Mouse (Mus musculus): ENCODE data around the gene Klk1b21.
"Not testable (repeated sequence)": the region's sequence is repeated elsewhere in the genome, so short reads cannot be mapped to it uniquely, and the experiment has no call there.

The Klk1b21 gene

DNA sequence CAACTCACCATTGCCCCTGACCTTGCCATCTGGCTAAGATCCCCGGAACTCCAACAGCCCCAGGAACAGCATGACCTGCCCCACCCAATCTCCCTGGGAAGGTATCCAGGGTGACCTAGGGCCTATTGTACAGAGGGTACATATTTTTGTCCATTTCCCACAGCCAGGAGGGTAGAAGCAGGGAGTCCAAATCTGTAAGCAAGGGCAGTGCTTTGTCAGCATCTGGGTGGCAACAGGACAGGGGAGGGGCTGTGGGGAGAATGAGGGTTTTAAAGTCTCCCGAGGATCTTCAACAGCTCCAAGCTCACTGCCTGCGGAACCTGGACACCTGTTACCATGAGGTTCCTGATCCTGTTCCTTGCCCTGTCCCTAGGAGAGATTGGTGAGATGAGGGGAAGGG, at the start of gene Klk1b21:
Gene Klk1b21 (plus strand): TSS at position 301 of the 400 bp plus-strand sequence.
- not testable (repeated sequence) for DNase-seq (ENCODE audit: extremely low read depth, low read depth, low spot score)

DNA sequence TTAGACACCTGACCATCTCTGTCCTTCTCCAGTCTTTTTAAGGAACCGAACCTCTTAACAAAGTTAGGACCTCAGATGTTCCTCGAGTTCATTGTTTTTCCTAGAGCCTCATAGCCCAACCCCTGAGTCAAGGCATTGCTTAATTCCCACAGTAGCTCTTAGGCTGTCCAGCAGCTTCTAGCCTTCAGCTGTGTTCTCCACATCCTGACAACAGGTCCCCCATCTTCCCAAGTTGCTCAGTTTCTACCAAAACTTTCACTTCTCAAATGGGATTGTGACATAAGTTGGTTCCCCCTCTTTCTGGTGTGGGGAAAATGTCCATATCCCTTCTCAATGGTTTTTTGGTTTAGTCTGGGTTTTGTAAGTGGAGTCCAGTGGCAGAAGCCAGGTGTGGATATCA, 30.0 kb upstream of the Klk1b21 start:
- no peak for DNase-seq (ENCODE audit: extremely low read depth, low read depth, low spot score)

DNA sequence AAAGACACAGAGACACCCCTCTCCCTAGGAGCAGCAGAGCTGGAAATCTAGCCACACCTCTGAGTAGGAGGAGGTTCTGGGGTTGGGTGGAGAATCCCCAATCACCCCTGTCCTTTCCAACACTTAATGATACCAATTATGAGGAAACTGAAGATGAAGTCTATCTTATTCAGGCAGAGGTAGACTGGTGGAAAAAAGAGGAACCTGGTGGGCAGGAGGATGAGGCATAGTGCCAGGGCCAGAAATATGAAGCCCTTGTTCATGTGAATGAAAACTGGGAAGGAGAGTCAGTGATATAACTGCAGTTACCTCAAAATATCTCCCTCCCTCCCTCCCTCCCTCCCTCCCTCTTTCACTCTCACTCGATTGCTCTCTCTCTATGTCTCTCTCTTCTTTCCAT, 24.4 kb upstream of the Klk1b21 start:
- no peak for DNase-seq (ENCODE audit: extremely low read depth, low read depth, low spot score)

DNA sequence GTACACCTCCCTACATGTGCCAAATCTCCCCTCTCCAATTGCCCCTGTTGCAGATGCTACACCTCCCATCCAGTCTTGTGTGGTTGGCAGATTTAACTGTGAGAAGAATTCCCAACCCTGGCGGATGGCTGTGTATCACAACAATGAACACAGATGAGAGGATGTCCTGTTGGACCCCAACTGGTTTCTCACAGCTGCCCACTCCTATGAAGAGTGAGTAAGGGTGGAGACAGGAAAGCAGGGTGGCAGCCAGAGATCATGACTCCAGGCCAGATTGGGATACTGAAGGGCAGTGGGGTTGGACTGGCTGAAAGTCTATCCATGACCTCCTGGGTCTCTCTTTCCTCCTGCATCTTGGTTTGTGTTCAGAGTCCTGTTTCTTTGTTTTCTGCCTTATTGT, 6.0 kb upstream of the Klk1b21 start:
- DNase-seq (ENCODE audit: extremely low read depth, low read depth, low spot score): no peak

DNA sequence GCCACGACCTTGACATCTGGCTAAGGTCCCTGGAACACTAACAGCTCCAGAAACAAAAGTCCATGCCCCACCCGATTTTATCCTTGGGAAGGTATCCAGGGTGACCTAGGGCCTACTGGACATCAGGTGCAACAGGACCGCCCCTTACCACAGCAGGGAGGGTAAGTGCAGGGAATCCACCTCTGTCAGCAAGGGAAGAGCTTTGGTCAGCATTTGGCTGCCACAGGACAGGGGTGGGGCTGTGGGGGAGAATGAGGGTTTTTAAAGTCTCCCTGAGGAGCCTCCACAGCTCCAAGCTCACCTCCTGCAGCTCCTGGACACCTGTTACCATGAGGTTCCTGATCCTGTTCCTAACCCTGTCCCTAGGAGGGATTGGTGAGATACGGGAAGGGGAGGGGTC, 10.2 kb downstream of the Klk1b21 start, which contains the start of gene Klk1b22:
Gene Klk1b22 (plus strand): TSS at position 301 of the 400 bp plus-strand sequence.
- no peak for DNase-seq (ENCODE audit: extremely low read depth, low read depth, low spot score)

DNA sequence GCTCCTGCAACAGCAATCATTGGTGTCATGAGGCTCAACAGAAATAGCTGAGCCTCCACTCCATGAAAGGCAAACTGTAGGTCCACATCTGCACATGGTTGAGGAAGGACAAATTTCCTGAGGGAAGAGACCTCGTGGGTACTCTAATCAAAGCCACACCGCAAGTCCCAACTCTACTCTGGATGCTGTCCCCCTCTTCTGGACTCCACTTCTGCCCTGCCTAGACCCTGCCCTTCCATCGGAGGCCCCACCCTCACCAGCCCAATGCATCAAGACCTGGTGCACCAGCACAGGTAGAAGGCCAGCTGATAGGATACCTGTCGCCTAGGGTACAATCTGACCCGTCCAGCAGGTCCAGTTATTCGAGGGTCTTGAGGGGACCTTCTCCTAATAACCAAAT, 21.3 kb downstream of the Klk1b21 start:
- no peak for DNase-seq (ENCODE audit: extremely low read depth, low read depth, low spot score)

DNA sequence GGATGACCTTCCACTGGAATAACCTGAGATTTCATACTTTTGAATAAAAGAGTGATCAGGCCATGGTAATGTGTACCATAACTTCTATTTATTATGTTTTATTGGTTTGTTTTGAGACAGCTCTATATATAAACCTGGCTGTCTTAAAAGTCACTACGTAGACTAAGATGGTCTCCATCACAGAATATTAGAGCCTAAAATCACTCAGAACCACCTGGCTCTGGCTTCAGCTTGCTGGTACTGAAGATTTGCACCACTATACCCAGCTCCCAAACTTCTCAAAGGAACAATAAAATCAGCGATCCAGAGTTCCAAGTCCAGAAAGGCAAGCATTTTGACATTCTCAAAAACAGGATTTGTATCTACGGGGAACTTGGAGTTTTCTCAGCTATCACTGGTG, 34.3 kb downstream of the Klk1b21 start, which contains the start of gene Klk1b16:
Gene Klk1b16 (plus strand): TSS at position 301 of the 400 bp plus-strand sequence.
- DNase-seq (ENCODE audit: extremely low read depth, low read depth, low spot score): no peak

Measured in fat pad, adult 2 months (tissue).